Mouse (Mus musculus) frontal cortex, adult 2 months (tissue): ENCODE results near the gene Pou2f2. TPM values are rescaled to one million over a fixed set of nuclear protein-coding genes. Genes with fewer than 3 reads are reported as not detected.

Experiments used
- DNase-seq, 2 experiments: peaks; one replicate each; pipeline ENCODE4 v3.0.0; 2022; ENCODE audit warnings: low spot score in 1 of 2; ENCODE audit errors: extremely low spot score in 1 of 2
- polyA plus RNA-seq: library from polyadenylated mRNA; depleted of rRNA; stranded (reverse); fragments of >200 nt; gene quantifications from 2 replicates; pipeline ENCODE4 v1.2.3, GENCODE M21; 2012; rRNA removed

The Pou2f2 gene
- polyA plus RNA-seq: 11.5 and 12.2 TPM in 2 replicates

- peak; percentile 53 to 83 for DNase-seq
Observed at GRCm38 (mm10) chr7:25179606-25180161, at the start of gene Pou2f2. Pou2f2 (minus strand) TSS chr7:25179726.

GRCm38 (mm10) chr7:25227523-25228300 lies 48.2 kb upstream of the Pou2f2 start:
- DNase-seq: peak in 1 of 2 experiments; percentile 42

GRCm38 (mm10) chr7:25222275-25222967 lies 42.9 kb upstream of the Pou2f2 start:
- no peak for DNase-seq

- peak; percentile 95 to 98 for DNase-seq
Observed at GRCm38 (mm10) chr7:25221102-25221883, 41.8 kb upstream of the Pou2f2 start, which contains the start of gene Zfp526. Zfp526 (plus strand) TSS chr7:25221425.

- peak in 1 of 2 experiments; percentile 25 for DNase-seq
Observed at GRCm38 (mm10) chr7:25220457-25221101, 41.1 kb upstream of the Pou2f2 start, which contains the start of gene Dedd2. Dedd2 (minus strand) TSS chr7:25220615.

- DNase-seq: peak; percentile 93 to 97
Observed at GRCm38 (mm10) chr7:25219756-25220456, 40.4 kb upstream of the Pou2f2 start.

GRCm38 (mm10) chr7:25219416-25219750 lies 39.9 kb upstream of the Pou2f2 start:
- DNase-seq: no peak

GRCm38 (mm10) chr7:25218705-25219415 lies 39.3 kb upstream of the Pou2f2 start:
- DNase-seq: peak in 1 of 2 experiments; percentile 50

GRCm38 (mm10) chr7:25217653-25218395 lies 38.3 kb upstream of the Pou2f2 start:
- no peak for DNase-seq

GRCm38 (mm10) chr7:25214172-25214571 lies 34.6 kb upstream of the Pou2f2 start:
- DNase-seq: no peak

GRCm38 (mm10) chr7:25213099-25213498 lies 33.6 kb upstream of the Pou2f2 start:
- no peak for DNase-seq

GRCm38 (mm10) chr7:25210482-25210881 lies 31.0 kb upstream of the Pou2f2 start:
- no peak for DNase-seq

- no peak for DNase-seq
Observed at GRCm38 (mm10) chr7:25209161-25209622, 29.7 kb upstream of the Pou2f2 start.

- DNase-seq: no peak
Observed at GRCm38 (mm10) chr7:25206094-25206830, 26.7 kb upstream of the Pou2f2 start.

- DNase-seq: no peak
Observed at GRCm38 (mm10) chr7:25205355-25206093, 26.0 kb upstream of the Pou2f2 start.

GRCm38 (mm10) chr7:25203624-25204023 lies 24.1 kb upstream of the Pou2f2 start:
- no peak for DNase-seq
